Mouse (Mus musculus): ENCODE measurements around the gene Dhx16. TPM values are rescaled to one million over a fixed set of nuclear protein-coding genes. Genes with fewer than 3 reads are reported as not detected.
"Not testable (repeated sequence)": the region's sequence is repeated elsewhere in the genome, so short reads cannot be mapped to it uniquely, and the experiment has no call there.

Dhx16 gene
- total RNA-seq (2021), result 10 to 100 TPM; 18.3 to 20.4 TPM
- long read RNA-seq, experiment 1, transcript Dhx16-201 (20 exons, 3,351 nt), result major isoform, 15 of 19 reads
- long read RNA-seq, experiment 1, partial matches to known transcripts, result 1 of 19 reads
- long read RNA-seq, experiment 1, other reads (novel, unspliced or antisense), result 3 of 19 reads
- long read RNA-seq, experiment 2, transcript Dhx16-201 (20 exons, 3,351 nt), result major isoform, 6 of 13 reads
- long read RNA-seq, experiment 2, partial matches to known transcripts, result 3 of 13 reads
- long read RNA-seq, experiment 2, other reads (novel, unspliced or antisense), result 4 of 13 reads

- peak; percentile 96 to 98 for DNase-seq
Observed at GRCm38 (mm10) chr17:35879245-35880057, at the start of gene Dhx16. TSS of gene Dhx16 (plus strand) at chr17:35879819.

DNA sequence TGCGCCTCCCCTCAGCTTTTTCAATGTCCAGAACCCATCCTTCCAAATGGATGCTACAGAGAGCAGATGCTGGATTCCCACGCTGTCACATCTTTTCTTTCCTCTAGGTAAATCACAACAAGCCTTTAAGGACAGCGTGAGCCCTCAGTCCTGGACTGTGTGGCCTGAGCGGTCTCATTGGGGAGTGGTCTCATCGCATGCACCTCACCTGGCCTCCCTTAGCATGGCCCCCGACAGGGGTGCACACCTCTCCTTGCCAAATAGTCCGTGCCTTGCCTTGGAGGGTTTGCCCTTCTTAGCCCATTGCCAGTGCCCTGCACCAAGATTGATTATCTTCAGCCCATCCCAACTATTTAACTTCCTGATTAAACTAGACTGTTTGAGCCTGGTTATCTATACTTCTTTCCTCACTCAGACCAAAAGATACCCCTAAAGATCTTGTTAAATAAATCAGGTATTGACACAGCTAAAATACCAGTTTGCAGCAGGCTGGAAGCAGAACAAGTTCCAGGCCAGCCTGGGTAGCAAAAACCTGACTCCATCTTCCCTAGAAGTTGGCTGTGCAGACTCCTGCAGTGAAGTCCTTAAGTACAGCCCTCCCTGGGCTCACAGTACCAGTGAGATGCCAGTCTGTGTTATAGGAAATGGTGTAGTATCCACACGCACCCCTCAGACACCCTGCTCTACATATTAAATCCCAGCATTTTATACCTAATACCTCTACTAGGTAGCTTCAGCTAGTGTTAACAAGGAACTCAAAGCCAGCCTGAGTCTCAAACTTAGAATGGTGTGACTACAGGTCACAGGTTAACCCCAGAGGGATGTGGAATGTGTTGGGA, 47.0 kb upstream of the Dhx16 start:
- no peak for DNase-seq

DNA sequence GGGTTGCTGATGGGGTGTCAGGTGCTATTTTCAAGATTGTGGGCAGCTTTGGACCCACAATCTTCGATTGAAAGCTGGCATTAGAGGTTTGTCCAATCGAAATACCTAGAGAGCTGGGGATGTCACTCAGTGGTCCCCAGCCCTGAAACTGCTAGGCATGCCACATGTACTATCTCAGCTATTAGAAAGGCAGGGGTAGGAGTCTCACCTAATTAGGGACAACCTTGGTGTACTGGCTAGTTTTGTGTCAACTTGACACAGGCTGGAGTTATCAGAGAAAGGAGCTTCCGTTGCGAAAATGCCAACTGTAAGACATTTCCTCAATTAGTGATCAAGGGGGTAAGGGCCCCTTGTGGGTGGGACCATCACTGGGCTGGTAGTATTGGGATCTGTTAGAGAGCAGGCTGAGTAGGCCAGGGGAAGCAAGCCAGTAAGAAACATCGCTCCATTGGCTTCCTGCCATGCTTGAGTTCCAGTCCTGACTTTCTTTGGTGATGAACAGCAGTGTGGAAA, 46.3 kb upstream of the Dhx16 start:
- DNase-seq, result no peak

DNA sequence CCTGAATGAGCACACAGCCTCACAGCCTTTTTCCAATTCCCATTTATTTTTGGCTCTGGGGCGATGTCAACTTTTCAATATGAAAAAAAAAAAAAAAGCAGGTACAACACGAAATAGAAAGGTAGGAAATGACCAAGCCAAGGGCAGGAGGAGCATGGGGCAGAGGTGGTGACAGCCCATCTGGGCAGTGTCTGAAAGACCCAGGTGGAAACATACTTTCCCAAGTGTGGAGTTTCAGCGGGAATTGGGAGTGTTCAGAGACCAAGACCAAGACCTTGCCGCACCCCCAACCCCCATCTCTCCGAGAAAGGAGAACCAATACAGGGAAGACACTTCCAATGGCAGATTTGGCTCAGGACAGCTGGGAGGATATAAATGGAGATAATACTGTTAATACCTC, 45.7 kb upstream of the Dhx16 start:
- DNase-seq, result no peak

DNA sequence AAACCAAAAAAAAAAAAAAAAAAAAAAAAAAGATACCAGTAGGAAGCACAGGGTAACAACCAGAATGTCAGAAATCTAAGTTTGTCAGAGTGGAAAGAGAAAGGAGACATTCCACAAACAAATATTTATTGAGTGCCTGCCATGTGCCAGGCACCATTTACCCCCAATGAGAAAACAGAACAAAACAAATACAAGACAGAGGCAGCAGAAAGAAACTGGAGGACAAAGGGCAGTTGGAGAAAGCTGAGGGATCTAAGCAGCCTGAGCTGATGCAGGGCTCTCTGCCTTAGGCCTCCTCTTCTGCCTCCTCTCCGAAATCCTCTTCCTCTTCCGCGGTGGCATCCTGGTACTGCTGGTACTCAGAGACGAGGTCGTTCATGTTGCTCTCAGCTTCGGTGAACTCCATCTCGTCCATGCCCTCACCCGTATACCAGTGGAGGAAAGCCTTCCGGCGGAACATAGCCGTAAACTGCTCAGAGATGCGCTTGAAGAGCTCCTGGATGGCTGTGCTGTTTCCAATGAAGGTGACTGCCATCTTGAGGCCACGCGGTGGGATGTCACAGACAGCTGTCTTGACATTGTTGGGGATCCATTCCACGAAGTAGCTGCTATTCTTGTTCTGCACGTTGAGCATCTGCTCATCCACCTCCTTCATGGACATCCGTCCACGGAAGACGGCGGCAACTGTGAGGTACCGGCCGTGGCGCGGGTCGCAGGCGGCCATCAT, 44.8 kb upstream of the Dhx16 start:
- DNase-seq, result no peak

- DNase-seq, result no peak
Observed at GRCm38 (mm10) chr17:35835424-35836140, 44.0 kb upstream of the Dhx16 start.

- DNase-seq, result peak; percentile 86 to 94
Observed at GRCm38 (mm10) chr17:35836178-35836965, 43.2 kb upstream of the Dhx16 start.

DNA sequence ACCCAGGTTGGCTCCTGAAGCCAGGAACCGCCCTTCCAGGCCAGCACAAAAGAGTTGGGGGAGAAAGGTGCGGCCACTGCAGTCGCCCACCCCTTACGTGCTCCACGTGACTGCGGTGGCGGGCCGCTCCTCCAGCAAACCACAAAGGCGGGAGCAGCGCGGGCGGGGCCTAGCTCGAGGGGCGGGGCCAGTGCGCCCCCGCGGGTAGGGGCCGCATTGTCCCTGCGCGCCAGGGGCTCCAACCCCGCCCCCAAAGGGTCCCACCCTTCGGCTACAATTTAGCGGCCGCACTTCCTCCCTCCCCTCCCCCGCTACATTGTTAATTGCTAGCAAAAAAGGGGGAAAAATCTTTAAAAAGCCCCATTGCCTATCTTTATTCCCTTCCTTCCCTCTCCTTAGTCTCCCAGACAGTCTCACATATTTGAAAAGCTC, 42.6 kb upstream of the Dhx16 start:
- DNase-seq, result peak; percentile 90 to 92

GRCm38 (mm10) chr17:35837487-35837886, 42.1 kb upstream of the Dhx16 start:
- peak; percentile 60 to 63 for DNase-seq

DNA sequence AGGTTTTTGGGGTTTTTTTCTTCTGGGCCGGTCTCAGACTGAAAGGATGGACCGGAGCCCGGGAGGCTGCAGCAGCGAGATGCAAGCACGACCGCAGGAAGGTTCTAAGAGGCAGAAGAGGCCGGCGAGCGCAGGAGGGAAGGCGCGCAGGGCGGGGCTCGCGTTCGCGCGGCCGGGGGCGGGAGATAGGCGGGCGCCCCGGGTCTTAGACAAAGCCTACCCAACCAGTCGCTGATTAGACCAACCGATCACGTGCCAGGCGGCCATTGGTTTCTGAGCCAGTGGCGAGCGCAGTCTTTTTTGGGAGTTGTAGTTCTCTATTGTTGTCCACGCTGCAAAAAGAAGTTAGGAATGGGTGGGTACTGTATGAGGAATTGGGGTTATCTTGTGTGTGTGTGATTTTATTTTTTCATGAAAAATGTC, 41.5 kb upstream of the Dhx16 start, which contains the start of gene Tubb5:
Gene Tubb5, minus strand, starts transcription at position 185 of the 423 bp plus-strand sequence.
- DNase-seq, result peak; percentile 95 to 98

- DNase-seq, result peak in 1 of 2 experiments; percentile 44
Observed at GRCm38 (mm10) chr17:35838570-35838969, 41.0 kb upstream of the Dhx16 start.

DNA sequence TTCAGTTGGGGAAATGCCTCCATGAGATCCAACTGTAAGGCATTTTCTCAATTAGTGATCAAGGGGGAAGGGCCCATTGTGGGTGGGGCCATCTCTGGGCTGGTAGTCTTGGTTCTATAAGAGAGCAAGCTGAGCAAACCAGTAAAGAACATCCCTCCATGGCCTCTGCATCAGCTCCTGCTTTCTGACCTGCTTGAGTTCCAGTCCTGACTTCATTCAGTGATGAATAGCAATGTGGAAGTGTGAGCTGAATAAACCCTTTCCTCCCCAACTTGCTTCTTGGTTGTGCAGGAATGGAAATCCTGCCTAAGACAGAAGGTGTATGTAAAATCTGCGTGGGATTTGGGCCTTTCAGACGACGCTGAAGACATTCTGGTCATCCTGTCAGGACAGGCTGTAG, 40.6 kb upstream of the Dhx16 start:
- not testable (repeated sequence) for DNase-seq

GRCm38 (mm10) chr17:35840561-35840960, 39.1 kb upstream of the Dhx16 start:
- DNase-seq, result no peak

- DNase-seq, result peak; percentile 99 to 100
Observed at GRCm38 (mm10) chr17:35841076-35841950, 38.3 kb upstream of the Dhx16 start, which contains the start of gene Mdc1. TSS of gene Mdc1 (plus strand) at chr17:35841515.

DNA sequence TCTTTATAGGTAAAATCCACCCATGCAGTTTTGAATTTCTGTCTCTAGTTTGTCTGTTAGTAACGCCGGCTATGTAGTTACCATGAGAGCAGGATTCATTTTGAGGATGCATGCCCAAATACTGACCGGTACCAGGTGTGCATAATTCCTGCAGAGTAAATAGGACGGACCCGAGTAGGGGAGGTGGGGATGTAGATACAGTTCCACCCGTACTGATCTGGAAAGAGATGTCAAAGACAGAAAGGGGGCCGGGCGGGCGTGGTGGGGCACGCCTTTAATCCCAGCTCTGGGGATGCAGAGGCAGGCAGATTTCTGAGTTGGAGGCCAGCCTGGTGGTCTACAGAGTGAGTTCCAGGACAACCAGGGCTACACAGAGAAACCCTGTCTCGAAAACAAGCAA, 37.6 kb upstream of the Dhx16 start:
- no peak for DNase-seq

- no peak for DNase-seq
Observed at GRCm38 (mm10) chr17:35843514-35843913, 36.1 kb upstream of the Dhx16 start.

DNA sequence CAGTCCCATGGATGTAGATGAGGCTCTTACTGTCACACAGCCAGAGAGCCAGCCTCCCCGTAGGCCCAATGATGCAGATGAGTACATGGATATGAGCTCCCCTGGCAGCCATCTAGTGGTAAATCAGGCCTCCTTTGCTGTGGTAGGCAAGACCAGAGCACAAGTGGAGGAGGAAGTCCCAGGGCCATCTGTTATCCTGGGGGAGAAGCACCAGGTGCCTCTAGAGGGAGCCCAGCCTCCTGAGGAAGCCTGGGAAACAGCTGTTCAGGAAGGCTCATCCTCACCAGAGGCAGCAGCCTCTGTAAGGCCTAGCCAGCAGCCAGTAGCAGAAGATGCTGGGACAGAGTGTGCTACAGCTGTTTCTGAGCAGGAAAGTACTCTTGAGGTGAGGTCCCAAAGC, 31.5 kb upstream of the Dhx16 start:
- DNase-seq, result no peak

GRCm38 (mm10) chr17:35850974-35851373, 28.6 kb upstream of the Dhx16 start:
- DNase-seq, result no peak

DNA sequence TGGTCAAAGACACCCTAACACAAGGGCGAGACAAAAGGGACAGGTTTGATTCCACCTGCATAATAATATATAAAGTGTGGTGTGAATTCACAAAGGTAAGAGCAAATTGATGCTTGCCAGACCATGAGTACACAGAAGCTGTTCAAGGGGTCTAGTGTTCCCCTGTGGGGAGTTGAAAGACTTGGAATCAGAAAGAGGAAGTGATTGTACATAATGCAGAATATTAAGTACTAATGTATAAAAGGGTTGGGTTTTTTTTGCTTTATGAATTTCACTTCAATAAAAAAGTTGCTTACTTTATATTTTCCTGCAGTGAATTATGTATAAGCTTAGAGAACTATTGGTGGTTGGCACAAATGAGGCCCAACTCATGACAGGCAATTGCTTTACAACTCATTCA, 20.2 kb upstream of the Dhx16 start:
- no peak for DNase-seq

Data from heart, adult 18-20 months (tissue).